Mouse (Mus musculus) cerebellum, adult 2 months (tissue): ENCODE measurements around the gene Phkb.

Experiments
- CTCF ChIP-seq: fragments of 200-500 bp; IDR thresholded peaks from 2 replicates; pipeline ENCODE4 v1.5.1; 2011; ENCODE audit warnings: low read depth, mild to moderate bottlenecking, control low read depth, low read length, moderate library complexity, borderline replicate concordance; ENCODE audit not compliant: insufficient read depth
- POLR2A ChIP-seq: fragments of 200-500 bp; IDR thresholded peaks from 2 replicates; pipeline ENCODE4 v1.6.1; 2011; ENCODE audit warnings: low read length, control low read depth, borderline replicate concordance; ENCODE audit not compliant: insufficient read depth

- TF ChIP-seq POLR2A (no peak), CTCF (no peak)
Measured at GRCm38 (mm10) chr8:85926107-85926506, 85.3 kb downstream of the Phkb start.
